Mouse (Mus musculus) lung, postnatal 14 days (tissue): ENCODE results near the gene Mt1.
"Not testable (repeated sequence)": the region's sequence is repeated elsewhere in the genome, so short reads cannot be mapped to it uniquely, and the experiment has no call there.

Experiments used
- DNase-seq: peaks from one replicate; pipeline ENCODE4 v3.0.0; 2021

Mt1 gene

GRCm38 (mm10) chr8:94178857-94179712 lies at the start of gene Mt1:
Gene Mt1 (plus strand): TSS chr8:94179082.
- DNase-seq = peak; percentile 83

DNA sequence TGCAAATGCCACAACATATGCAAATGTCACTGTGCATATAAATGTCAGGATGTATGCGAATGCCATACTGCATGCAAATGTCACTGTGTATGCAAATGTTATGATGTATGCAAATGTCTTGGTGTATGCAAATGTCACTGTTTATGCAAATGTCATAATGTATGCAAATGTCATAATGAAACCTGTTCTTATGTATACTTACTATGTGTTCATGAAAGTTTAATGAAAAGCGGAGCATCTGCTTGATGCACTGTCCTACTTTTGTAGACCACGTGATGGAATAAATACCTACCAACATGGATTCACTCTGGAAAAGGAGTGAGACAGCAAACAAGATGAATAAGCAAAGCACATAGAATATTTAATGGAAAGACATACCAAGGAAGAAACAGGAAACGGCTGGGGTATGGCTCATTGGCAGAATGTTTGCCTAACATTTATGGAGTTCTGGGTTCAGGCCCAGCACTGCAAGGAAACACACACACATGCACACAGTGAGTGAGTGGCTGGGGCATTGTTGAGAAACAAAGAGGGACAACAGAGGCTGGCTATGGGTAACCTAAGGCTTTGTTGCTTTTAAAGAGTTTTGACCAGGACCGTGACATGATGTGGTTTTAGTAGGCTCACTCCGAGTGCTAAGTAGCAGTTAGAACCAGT lies 49.6 kb upstream of the Mt1 start:
- DNase-seq = no peak

- no peak for DNase-seq
Observed at GRCm38 (mm10) chr8:94130126-94130525, 48.8 kb upstream of the Mt1 start.

DNA sequence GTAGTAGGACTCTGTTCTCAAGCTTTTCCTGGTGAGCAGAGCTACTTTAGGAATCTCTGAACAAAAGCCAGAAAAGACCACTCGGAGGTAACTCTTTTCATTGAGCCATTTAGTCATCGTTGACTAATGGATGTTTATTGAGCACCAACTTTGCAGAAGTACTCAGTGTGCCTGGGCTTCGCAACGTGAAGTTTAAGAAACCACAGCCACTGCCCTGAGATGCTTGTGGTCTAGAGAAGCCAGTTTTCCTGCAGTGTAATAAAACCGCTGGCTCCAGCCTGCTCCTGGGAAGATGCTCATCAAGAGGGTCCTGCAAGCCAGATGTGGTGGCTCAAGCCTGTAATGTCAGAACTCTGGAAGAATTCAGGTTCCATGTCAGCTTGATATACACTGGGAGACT lies 46.8 kb upstream of the Mt1 start:
- DNase-seq = no peak

- not testable (repeated sequence) for DNase-seq
Observed at GRCm38 (mm10) chr8:94134601-94135000, 44.3 kb upstream of the Mt1 start.

GRCm38 (mm10) chr8:94135556-94135955 lies 43.3 kb upstream of the Mt1 start:
- DNase-seq = no peak

DNA sequence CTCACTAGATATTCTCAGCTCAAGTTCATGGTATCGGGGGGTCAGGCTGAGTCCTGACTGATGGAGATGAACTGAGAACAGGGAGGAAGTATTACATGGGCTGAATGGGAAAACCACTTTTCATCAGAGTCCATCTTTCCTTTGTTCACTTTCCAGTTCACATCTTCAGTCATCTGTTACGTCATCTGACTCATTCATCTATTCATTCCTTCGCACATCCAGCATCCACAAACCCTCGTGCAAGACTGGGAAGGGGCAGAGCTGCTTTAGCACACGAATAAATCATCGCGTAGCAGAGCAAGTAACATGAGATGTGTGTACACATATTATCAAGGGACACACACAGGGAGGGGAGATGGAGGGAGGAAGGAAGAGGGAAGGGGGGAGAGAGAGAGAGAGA lies 42.7 kb upstream of the Mt1 start:
- no peak for DNase-seq

DNA sequence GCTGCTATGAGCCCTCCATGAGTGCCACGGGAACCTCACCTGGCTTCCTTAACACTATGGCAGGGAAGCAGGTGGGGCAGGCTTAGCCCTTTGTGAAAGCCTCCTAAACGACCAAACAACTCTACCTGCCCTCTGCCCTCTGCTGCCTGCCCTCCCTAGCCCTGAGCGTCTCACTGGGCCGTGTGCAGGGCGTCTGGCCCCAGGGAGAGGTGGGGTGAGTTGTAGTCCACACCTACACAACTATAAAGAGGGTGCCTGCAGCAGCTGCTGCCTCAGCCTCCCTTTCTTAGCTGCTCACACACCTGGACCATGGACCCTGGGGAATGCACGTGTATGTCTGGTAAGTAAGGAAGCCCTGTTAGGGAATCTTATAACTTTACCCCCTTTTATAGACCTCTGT lies 41.9 kb upstream of the Mt1 start, which contains the start of gene Mt4:
TSS of gene Mt4 (plus strand) at position 265 of the 400 bp plus-strand sequence.
- DNase-seq = no peak

GRCm38 (mm10) chr8:94140266-94140795 lies 38.6 kb upstream of the Mt1 start:
- no peak for DNase-seq

DNA sequence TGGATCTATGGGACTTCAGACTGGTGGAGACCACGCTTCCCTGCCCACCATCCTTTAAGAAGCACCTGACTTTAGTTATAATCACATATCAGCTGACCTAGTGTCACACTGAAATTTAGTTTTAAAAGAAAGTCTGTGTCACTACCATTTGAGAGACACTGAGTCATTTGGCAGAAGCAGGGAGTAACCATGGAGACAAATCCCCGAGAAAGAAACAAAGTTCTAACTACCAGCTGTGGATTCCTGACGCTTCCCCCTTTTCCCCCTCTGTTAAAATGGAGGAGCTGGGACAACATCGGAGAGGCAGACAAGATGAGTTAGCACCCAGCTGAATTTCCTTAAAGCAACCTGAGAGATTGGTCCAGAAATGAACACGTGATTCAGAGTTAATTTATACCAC lies 30.6 kb upstream of the Mt1 start:
- no peak for DNase-seq

DNA sequence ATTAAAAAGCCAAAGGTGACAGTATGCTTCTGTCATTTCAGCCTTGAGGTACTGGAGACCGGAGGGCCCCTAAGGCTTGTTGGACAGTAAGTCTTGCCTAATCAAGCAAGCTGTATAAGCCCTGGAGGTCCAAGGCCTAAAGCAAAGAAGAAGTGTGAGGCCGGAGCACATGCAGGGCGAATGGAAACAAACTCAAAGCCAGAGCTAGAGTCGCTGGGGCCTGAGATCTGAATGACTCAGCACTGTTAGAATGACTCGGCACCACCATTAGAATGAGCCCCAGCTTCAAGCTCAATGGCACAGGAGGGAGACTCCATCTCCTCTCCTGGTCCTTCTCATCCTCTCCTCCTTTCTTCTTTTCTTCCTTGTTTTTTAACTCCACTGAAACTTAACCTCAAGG lies 28.0 kb upstream of the Mt1 start:
- no peak for DNase-seq

GRCm38 (mm10) chr8:94152513-94153300 lies 26.2 kb upstream of the Mt1 start, which contains the start of gene Mt3:
Gene Mt3 (plus strand): TSS chr8:94152607.
- DNase-seq = peak; percentile 35

- no peak for DNase-seq
Observed at GRCm38 (mm10) chr8:94153451-94153850, 25.4 kb upstream of the Mt1 start.

- no peak for DNase-seq
Observed at GRCm38 (mm10) chr8:94154537-94154936, 24.3 kb upstream of the Mt1 start.

DNA sequence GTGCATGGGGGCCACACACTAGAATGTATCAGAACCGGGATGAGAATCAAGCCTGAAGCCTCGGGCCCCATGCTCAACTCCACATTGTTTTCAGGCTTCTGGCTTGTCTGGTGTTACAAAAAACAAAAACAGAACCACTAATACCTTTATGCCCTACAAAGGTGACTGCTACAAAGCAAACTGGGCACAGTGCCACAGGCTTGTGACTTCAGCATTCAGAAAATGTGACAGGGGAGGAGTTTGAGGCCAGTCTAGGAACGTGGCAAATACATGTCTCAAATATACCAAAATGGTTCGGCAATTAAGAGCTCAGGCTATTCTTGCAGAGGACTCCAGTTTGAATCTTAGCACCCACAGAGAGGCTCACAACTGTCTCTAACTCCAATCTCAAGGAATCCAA lies 22.8 kb upstream of the Mt1 start:
- no peak for DNase-seq

- not testable (repeated sequence) for DNase-seq
Observed at GRCm38 (mm10) chr8:94165772-94166171, 13.1 kb upstream of the Mt1 start.

DNA sequence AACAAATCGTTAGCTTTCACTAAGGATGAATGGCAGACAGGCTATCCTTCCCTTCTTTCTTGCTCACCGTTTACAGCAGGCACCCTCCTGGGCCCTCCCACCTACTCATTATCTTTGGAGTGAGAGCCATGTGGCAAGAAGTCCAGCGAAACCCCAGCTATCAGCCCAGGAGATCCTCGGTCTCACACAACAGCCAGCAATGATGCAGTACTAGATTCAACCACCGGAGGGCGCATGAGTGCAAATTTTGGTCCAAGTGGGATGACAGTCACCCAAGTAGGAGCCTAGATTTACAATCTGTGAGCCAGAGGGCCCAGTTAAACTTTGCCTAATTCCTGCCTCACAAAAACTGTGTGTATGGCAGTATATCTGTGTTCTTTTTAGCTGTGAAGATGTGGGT lies 11.6 kb upstream of the Mt1 start:
- DNase-seq = peak; percentile 90

DNA sequence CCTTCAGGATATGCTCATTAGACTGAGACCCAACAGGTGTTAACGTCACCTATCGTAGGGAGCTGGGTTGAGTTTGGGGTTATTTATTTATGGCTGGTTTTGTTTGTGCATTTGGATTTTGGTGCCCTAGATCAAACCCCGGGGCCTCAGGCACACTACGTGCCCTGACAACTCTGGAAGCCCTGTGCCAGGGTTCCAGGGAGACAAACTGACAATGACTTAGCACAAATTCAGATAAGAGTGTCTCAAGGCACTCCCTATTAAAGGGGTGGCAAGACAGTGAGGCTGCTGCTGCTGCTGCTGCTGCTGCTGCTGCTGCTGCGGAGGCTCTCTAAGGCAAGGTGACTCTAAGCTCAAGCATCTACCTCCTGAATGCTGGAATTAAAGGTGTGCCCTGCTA lies 9.3 kb upstream of the Mt1 start:
- no peak for DNase-seq

DNA sequence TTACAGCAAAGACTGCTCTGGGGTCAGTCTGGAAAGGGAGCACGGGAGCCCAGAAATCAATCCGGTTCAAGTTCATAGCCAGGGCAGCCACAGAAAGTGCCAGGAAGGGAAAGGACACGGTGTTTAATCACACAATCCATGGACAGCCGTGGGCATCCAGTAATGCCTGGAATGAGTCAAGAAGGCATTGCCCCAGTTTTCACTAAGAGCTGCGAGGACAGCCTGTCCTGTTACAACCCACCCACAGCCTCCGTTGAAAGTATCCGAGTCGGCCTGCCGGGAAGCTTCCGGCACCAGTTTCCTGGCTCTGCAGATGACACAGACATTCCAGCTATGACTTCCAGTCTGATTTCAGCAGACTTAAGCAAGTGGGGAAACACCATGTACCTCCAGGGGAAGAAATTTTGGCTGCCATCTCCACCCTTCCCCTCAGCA lies 7.5 kb upstream of the Mt1 start:
- peak; percentile 43 for DNase-seq

DNA sequence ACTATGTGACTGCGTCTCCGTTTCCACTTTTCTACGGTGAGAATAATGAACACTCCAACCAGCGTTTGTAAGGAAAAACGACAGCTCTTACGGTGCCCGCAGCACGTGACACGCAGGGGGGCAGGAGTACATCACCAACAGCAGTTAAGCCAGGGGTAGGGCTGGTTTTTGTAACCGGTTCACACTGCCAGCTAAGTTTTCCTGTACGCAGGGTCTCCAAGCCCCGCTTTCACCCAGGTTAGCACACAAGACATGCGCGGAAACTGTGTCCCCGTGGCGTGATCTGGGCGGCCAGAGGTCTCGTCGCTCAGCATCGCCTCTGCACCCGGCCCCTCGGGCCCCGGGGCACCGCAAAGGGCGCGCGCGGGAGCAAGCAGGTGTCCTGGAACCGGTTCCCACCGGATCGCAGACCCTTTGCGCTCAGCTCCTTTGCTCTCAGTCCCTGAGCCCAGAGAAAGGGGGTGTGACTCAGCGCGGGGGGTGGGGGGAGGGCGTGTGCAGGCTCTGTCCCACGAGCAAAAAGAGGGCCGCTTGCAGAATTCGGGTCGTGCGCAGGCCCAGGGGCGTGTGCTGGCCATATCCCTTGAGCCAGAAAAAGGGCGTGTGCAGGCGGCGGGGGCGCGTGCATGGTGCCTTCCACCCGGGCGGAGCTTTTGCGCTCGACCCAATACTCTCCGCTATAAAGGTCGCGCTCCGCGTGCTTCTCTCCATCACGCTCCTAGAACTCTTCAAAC lies 6.6 kb upstream of the Mt1 start, which contains the start of gene Mt2:
TSS of gene Mt2 (plus strand) at position 590 of the 734 bp plus-strand sequence.
- DNase-seq = peak; percentile 61

GRCm38 (mm10) chr8:94172809-94173732 lies 5.8 kb upstream of the Mt1 start:
- no peak for DNase-seq
